Mouse (Mus musculus): ENCODE results near the gene Spsb2. TPM values are rescaled to one million over a fixed set of nuclear protein-coding genes. Genes with fewer than 3 reads are reported as not detected.

Spsb2 gene
- polyA plus RNA-seq, 1 experiment from 2014 or later, result 9.3 TPM

DNA sequence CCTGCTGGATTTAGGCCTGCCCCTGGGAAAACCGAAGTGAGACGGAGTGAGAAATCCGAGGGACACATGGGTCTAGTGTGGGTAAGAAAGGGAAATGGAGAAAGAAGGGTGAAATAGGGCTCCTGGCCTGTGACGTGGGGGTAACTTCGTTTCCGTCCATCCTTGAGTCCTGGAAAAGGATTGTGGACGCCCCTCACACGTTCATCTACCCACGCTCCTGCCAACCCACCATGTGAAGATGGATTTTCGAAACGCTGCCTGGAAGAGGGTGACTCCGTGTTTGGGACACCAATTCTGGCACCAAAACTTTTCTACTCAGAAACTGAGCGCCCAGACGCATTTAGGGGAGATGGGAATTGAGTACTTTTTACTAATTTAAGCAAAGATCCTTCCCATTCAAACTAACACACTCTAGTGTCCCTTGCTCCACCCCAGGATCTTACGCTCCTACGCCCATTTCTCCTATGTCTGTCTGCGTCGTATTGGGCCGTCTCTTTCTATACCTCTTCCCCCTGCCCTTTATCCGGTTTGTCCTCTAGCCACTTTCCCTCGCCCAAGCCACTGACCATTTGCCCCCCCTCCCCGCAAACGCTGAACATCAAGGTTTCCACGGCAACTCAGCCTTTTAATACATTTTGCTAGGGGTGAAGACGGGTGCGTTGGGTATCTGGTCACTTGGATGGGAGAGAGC is 49.5 kb downstream of the Spsb2 start:
- 28% methylated on average over 26 of the region's 26 CpGs for WGBS
- peak overlapping the region; percentile 82 for H3K4me3 ChIP-seq
- DNase-seq (ENCODE audit: low spot score), result no peak
- peaks cover 64% of the 10 kb centered on the region for H3K27me3 ChIP-seq (ENCODE audit: insufficient read depth, poor library complexity, severe bottlenecking)
- no peaks in the 10 kb centered on the region for H3K9me3 ChIP-seq
- peaks cover 69% of the 10 kb centered on the region for H3K4me1 ChIP-seq
- peak overlapping the region; percentile 97 for H3K27ac ChIP-seq
- 0 out of 2 replicates have a peak, but pooled peaks cover 4% of the 10 kb centered on the region for H3K36me3 ChIP-seq

DNA sequence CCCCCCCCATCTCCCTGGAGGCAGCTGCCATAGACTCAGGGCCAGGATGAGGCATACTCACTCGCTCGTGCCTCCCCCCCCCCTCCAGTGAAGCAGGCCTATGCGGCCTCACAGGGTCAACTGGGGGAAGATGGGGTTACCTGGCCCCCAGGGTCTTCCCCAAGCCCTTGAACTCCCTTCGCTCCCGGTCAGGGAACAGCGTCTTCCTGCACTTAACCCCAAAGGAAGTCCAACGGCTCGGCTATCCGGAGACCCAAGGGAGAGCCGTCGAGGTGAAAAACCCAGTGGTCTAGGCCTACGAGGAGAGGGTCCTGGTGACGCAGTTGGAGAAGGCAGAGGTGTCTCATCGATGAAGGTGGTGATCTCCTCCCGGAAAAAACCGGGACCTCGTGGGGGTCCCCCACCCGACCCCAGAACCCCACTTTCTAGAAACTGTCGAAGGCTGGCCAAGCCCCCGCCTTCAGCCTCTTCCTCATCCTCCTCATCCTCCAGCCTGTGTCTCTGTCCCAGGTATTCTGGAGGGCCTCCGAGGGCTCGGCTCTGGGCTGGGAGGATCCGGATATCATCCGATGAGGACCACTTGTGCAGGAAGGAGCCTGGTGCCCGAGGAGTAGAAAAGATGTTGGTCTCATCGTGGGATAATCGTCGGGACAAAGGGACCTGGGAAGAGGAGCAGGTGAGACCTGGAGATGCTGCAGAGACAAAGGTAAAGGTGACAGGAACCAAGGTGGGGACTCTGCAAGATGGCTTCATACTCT is 50.3 kb downstream of the Spsb2 start:
- 66% methylated on average over 27 of the region's 28 CpGs for WGBS
- no peak for DNase-seq (ENCODE audit: low spot score)
- H3K27ac ChIP-seq, result no peak overlapping the region
- H3K9me3 ChIP-seq, result no peaks in the 10 kb centered on the region
- H3K4me1 ChIP-seq, result peaks cover 76% of the 10 kb centered on the region
- 0 out of 2 replicates have a peak, but pooled peaks cover under 1% of the 10 kb centered on the region for H3K36me3 ChIP-seq
- H3K27me3 ChIP-seq (ENCODE audit: insufficient read depth, poor library complexity, severe bottlenecking), result peaks cover 68% of the 10 kb centered on the region
- 0 out of 2 replicates have a peak overlapping the region, but pooled peaks have one; percentile 82 for H3K4me3 ChIP-seq

DNA sequence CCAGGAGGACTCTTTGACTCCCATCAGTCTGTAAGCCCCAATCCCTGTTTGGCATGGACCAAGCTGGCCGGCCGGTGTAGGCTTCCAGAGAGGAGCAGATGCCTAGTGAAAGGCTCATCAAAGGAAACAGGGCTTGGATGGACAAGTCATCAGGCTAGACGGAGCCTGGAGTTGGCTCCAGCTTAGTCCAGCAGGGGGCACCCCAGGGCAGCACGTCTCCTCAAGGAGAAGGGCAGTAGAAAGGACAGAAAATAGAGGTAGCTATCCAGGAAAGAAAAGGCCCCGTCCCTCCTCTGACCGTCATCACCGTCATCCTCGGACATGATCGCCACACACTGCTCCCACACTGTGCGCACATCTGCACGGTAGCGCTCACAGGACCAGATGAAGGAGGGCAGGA is 51.3 kb downstream of the Spsb2 start:
- H3K27me3 ChIP-seq (ENCODE audit: insufficient read depth, poor library complexity, severe bottlenecking), result peaks cover 75% of the 10 kb centered on the region
- H3K27ac ChIP-seq, result peak overlapping the region; percentile 63
- 6% methylated on average over 12 of the region's 12 CpGs for WGBS
- peak; percentile 93 for DNase-seq (ENCODE audit: low spot score)
- H3K9me3 ChIP-seq, result no peaks in the 10 kb centered on the region
- no peak overlapping the region for H3K4me3 ChIP-seq
- H3K4me1 ChIP-seq, result peaks cover 79% of the 10 kb centered on the region
- no peaks in the 10 kb centered on the region for H3K36me3 ChIP-seq

Other genes starting within 250 kb of the Spsb2 start
- gene C1rb, start 238.4 kb upstream of the Spsb2 start, polyA plus RNA-seq (2016; fragmentation: Nextera tagmentation; extraction: Ambion mirVana), result not detected in 2 replicates
- 0.06 TPM in 1 of 2 replicates, not detected in the other for gene C1s2, start 172.6 kb upstream of the Spsb2 start, polyA plus RNA-seq (2016; fragmentation: Nextera tagmentation; extraction: Ambion mirVana)
- 45.2 and 53.8 TPM in 2 replicates for gene Lpcat3, start 145.6 kb upstream of the Spsb2 start, polyA plus RNA-seq (2016; fragmentation: Nextera tagmentation; extraction: Ambion mirVana)
- 162 and 216 TPM in 2 replicates for gene Emg1, start 96.5 kb upstream of the Spsb2 start, polyA plus RNA-seq (2016; fragmentation: Nextera tagmentation; extraction: Ambion mirVana)
- gene Phb2, start 96.3 kb upstream of the Spsb2 start, polyA plus RNA-seq (2016; fragmentation: Nextera tagmentation; extraction: Ambion mirVana), result 438 and 483 TPM in 2 replicates
- gene Ptpn6, start 69.9 kb upstream of the Spsb2 start, polyA plus RNA-seq (2016; fragmentation: Nextera tagmentation; extraction: Ambion mirVana), result 5.9 and 8.6 TPM in 2 replicates
- gene Grcc10, start 67.3 kb upstream of the Spsb2 start, polyA plus RNA-seq (2016; fragmentation: Nextera tagmentation; extraction: Ambion mirVana), result 297 and 301 TPM in 2 replicates
- gene Gm45234, start 52.6 kb upstream of the Spsb2 start, polyA plus RNA-seq (2016; fragmentation: Nextera tagmentation; extraction: Ambion mirVana), result not detected in 2 replicates
- 7.4 and 11.4 TPM in 2 replicates for gene Atn1, start 52.1 kb upstream of the Spsb2 start, polyA plus RNA-seq (2016; fragmentation: Nextera tagmentation; extraction: Ambion mirVana)
- gene Eno2, start 39.0 kb upstream of the Spsb2 start, polyA plus RNA-seq (2016; fragmentation: Nextera tagmentation; extraction: Ambion mirVana), result 4.5 and 4.8 TPM in 2 replicates
- 0.17 and 0.26 TPM in 2 replicates for gene Lrrc23, start 28.9 kb upstream of the Spsb2 start, polyA plus RNA-seq (2016; fragmentation: Nextera tagmentation; extraction: Ambion mirVana)
- gene Tpi1, start 5.6 kb downstream of the Spsb2 start, polyA plus RNA-seq (2016; fragmentation: Nextera tagmentation; extraction: Ambion mirVana), result 1,456 and 1,625 TPM in 2 replicates
- 145 and 151 TPM in 2 replicates for gene Usp5, start 20.8 kb downstream of the Spsb2 start, polyA plus RNA-seq (2016; fragmentation: Nextera tagmentation; extraction: Ambion mirVana)
- 150 and 179 TPM in 2 replicates for gene Cdca3, start 20.9 kb downstream of the Spsb2 start, polyA plus RNA-seq (2016; fragmentation: Nextera tagmentation; extraction: Ambion mirVana)
- gene Gnb3, start 31.6 kb downstream of the Spsb2 start, polyA plus RNA-seq (2016; fragmentation: Nextera tagmentation; extraction: Ambion mirVana), result 2.4 and 5.2 TPM in 2 replicates
- 10.7 and 13.4 TPM in 2 replicates for gene P3h3, start 49.1 kb downstream of the Spsb2 start, polyA plus RNA-seq (2016; fragmentation: Nextera tagmentation; extraction: Ambion mirVana)
- 1.1 and 1.2 TPM in 2 replicates for gene Gpr162, start 55.3 kb downstream of the Spsb2 start, polyA plus RNA-seq (2016; fragmentation: Nextera tagmentation; extraction: Ambion mirVana)
- 0.05 TPM in 1 of 2 replicates, not detected in the other for gene Cd4, start 79.6 kb downstream of the Spsb2 start, polyA plus RNA-seq (2016; fragmentation: Nextera tagmentation; extraction: Ambion mirVana)
- gene Lag3, start 103.0 kb downstream of the Spsb2 start, polyA plus RNA-seq (2016; fragmentation: Nextera tagmentation; extraction: Ambion mirVana), result 1.2 and 2.8 TPM in 2 replicates
- 123 and 174 TPM in 2 replicates for gene Ptms, start 111.4 kb downstream of the Spsb2 start, polyA plus RNA-seq (2016; fragmentation: Nextera tagmentation; extraction: Ambion mirVana)
- gene Mlf2, start 122.7 kb downstream of the Spsb2 start, polyA plus RNA-seq (2016; fragmentation: Nextera tagmentation; extraction: Ambion mirVana), result 363 and 402 TPM in 2 replicates
- 173 and 178 TPM in 2 replicates for gene Cops7a, start 156.9 kb downstream of the Spsb2 start, polyA plus RNA-seq (2016; fragmentation: Nextera tagmentation; extraction: Ambion mirVana)
- gene Pianp, start 188.0 kb downstream of the Spsb2 start, polyA plus RNA-seq (2016; fragmentation: Nextera tagmentation; extraction: Ambion mirVana), result 0.14 TPM in 1 of 2 replicates, not detected in the other
- 7.9 and 14.2 TPM in 2 replicates for gene Zfp384, start 200.5 kb downstream of the Spsb2 start, polyA plus RNA-seq (2016; fragmentation: Nextera tagmentation; extraction: Ambion mirVana)
- 74.4 and 84.5 TPM in 2 replicates for gene Ing4, start 231.1 kb downstream of the Spsb2 start, polyA plus RNA-seq (2016; fragmentation: Nextera tagmentation; extraction: Ambion mirVana)
- 4.8 and 8.0 TPM in 2 replicates for gene Acrbp, start 241.0 kb downstream of the Spsb2 start, polyA plus RNA-seq (2016; fragmentation: Nextera tagmentation; extraction: Ambion mirVana)